Mouse (Mus musculus) ovary, postnatal 36 days (tissue): ENCODE results near the gene Prdm8.

Source experiments
- DNase-seq: peaks from one replicate; pipeline ENCODE4 v3.0.0; 2022; ENCODE audit warnings: low spot score, mixed read lengths

The Prdm8 gene

DNA sequence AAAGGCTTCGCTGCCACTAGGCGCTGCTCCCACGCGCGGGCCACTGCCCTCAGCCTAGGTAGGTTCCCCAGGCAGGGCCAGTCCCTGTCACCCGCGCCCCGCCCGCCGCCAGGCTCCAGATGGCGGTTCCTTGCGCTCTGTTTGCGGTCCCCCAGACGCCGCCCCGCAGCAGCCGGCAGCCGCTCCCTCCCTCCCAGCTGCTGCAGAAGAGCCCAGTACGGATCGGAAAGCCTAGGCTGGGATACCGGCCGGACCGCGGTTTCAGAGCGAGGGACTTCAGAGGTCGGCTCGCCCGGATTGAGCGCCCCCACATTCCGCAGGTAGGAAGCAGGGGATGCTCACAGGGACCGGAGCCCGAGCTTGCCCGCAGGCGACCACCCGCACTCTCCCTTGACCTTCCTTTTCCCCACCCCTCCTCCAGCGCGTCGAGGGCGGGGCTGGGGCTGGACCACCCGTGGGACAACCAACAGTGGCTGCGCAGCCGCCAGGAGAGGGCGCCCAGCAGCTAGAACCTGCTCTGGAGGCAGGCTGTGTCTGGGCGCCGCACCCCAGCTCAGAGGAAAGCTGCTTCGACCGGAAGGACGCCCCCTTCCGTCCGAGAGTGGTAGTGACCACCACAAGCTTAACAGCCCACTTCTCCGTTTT lies at the start of gene Prdm8:
Gene Prdm8 (plus strand): TSS at position 19 of the 645 bp plus-strand sequence.
- DNase-seq: peak; percentile 78

DNA sequence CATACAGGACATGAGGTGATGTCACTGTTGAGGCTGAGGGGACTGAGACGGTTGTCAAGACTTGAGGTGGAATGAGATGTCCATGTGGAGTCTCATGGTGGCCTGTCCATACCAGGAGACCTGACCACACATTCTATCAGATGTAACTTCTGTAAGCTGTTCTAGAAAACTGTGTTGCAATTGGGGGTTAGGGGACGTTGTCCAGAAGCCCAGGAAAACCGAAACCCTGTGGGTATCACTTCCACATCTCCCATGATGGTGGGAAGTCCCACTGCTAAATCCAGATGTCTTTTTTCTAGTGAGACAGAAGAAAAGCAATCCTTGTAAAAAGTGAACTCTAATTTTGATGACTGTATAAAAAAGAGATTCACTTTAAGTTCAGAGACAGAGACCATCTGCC lies 39.9 kb upstream of the Prdm8 start:
- DNase-seq: no peak

DNA sequence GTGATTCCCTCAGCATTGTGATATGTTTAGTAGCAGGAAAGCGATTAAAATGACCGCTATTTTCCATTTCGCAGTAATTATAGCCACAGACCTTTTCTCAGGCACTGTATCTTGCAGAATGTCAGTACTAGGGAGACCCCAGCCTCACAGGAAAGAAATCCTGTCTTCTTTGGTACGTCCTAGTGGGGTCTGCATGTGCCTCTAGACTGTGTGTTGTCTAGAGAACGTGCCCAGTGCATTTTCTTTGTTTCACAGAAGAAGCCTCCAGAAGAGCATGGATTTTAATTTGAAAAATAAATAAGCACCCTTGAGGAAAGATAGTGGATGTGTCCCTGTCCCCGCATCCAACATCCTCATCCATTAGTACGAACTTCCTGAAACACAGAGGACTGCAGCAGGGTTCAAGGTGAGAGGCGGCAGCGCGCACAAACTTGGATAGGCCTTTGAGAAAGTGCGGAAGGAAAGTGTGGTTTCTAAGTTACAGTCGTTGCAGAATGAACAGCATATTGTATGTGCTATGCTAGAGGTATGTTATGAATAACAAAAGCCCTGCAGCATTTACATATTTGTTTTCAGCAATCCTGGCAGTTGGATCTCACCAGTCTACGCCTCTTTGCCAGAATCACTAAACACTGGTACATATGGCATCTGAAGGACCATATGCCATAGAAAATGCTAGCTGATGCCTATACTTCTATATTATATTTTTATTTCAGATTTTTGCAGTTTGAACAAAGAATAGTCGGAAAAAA lies 28.3 kb upstream of the Prdm8 start:
- no peak for DNase-seq

DNA sequence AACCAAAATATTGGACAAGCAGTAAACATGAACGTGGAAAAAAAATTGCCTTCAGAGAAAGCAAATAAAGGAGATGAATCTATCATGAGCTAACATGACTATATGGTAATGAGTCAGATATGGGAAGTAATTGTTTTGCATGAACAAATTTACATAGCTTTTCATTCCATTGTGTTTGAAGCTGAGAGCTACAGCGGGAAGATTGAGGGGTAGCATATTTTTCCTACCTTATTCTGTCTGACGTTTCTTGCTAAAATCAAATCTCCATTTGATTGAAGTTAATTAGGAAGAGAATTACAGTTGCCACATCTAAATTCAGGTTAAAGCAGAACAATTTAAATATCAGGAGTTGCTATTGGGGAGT lies 27.7 kb upstream of the Prdm8 start:
- no peak for DNase-seq

DNA sequence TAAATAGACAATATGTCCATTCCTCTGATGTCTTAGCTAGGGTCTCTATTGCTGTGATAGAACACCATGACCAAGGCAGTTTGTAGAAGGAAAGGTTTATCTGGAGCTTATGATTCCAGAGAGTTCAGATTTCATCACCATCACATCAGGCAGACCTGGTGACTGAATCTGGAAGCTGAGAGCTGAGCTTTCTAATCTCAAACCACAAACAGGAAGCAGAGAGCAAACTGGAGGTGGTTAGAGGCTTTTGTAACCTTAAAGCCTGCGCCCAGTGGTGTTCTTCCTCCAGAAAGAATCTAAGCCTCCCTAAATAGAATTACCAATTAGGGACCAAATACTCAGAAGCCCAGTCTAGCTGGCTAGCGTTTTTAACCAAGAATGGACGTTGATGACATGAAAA lies 20.1 kb upstream of the Prdm8 start:
- no peak for DNase-seq

DNA sequence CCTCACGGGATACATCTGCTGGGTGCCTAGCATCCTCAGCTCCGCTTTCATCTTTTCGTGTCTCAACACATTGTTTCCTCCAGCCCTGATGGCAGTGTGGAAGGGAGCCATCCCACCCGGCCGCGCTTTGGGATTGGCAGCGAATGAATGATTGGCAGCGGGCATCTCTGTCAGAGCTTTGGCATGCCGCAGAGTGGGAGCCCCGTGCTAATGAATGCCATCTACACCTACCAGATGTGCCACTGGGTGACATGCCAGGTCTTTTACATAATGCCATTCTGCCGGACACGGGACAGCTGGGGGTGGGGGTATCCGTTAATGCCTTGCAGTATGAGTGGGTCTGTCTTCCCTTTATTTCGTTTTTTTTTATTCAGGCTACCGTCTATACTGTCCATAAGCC lies 882 bp upstream of the Prdm8 start:
- no peak for DNase-seq

DNA sequence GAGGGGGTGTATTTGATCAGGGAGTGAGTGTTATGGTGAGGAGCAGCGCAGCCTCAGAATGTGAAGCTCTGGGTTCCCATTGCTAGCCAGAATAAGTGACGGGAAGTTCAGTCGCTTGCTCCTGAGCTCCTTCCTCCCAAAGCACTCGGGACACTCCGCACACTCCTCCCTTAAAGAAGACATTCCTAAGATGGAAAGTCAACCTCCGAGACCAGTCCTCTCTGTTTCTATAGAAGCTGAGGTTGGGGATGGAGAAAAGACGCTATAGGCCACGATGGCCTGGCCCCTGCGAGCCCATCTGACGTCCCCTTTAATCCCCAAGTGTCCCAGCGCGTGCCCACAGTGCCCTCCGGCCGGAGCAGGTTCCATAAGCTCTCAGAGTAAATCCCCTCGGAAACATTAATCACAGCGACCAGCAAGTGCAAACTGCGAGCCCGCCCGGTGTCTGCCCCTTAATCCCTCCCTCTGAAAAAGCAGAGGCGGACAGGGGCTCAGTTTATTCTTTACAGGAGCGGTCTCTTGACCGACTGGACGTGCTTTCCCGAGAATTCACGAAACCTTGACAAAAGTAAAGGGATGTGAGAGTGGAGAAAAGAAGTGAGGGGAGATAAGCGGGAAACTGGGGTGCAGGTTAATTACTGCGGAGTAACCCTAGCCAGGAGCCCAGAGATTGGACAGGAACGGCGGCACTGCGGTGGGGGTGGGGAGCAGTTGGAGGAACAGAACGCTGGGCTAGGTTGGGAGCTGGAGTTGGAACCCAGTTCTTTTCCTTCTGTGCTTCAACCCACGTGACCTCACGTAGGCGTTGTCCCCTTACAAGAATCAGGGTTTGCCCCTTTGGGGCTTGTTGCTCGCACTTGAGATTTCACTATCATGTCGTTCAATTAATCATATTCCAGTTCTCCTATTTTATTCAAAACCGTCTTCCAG lies 1.6 kb downstream of the Prdm8 start:
- DNase-seq: no peak

DNA sequence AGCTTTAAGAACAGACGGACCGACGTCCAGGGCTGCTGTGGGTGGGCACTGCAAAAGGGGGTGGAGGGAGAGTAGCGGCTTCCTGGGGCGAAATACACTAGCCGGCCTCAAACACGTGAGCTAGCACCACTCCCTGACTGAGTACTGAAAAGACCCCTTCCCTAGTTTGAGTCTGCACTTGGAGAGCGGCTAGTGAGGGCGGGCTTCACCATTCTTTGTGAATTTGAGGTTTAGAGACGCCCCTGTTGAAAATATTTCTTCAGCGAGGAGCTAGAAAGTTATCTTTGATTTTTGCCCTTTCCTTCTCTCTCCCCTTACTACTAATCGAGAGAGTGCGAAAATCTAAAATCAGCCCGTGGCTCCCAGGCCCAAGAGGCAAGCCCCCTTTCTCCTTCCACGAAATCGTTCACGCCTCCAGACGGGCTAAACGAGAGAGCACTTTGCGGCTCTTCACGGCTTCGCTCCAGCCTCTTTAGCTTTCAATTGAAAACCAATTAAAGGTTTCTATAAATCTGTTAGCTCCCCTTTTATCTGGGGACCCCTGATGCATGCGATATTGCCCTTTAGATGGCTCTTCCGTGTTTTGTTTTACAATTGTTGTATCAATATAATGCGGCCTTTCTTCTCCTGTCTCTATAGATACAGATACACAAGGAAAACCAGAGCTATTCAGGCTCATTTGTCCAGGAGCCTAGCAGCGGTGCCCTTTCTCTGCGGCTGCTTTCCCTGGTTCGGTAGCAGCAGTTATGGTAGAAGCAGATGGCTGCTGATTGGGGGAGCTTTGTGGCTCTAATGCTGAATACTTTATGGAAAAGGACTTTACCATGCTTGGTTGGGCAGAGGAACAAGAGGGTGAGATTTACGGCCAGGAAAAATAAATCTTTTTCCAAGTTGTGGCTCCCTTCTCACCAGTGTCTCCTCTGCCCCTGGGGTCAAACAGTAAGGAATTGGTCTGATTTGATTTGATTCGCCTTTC lies 2.7 kb downstream of the Prdm8 start:
- DNase-seq: no peak

DNA sequence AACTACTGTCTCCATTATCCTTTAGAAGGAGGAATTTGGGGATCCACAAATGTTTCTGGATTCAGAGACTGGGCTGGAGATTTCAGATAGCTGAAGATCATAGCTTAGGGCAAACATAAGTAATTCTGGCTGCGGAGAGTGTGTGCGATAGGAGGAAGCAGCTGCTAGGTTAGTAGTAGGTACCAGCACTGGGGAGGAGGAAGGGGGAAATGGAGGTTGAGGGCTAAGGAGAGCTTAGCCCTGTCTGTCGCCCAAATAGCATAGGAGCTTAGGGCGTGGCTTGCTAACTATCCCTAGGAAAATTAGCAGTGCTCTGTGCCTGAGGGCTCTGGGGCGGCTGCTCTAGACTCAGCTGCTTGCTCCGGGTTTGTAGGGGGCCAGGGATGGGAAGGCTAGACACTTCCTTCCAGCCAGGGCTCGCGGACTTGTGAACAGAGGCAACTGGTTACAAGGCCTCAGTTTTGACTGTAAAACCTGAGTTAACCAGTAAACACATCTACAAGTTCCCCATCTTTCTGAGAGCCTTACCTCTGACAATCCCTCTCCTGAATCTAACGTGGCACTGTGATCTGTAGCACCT lies 4.7 kb downstream of the Prdm8 start:
- DNase-seq: no peak

DNA sequence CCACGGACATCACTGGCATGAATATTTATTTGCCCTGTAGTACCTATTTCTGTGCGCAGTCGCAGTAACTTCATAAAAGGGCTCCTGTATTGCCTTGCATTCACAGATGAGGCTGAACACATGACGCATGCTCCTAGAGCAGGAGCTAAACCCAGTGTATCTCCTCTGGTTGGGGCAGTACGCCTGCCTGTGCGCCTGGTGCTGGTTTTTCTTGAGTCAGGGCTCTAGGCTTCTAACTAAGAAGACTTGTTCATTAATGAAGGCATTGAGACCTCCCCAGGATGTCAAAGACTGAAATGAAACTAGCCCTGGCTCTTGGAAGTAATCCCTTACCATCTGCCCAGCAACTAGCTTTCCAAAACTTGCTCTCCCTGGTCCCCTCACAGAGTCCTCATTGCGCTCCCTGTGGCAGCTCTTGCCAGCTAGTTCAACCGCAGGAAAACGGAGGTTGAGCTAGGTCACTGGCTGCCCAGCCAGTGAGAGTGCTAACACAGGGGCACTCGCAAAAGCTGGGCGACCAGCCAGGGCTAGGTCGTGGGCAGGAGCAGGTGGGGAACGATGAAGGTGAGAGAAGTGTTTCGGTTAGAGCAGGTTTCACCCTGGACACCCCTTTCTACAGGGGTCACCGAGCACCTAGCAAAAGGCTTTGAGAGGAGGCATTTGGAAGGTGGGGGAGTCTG lies 5.6 kb downstream of the Prdm8 start:
- no peak for DNase-seq

DNA sequence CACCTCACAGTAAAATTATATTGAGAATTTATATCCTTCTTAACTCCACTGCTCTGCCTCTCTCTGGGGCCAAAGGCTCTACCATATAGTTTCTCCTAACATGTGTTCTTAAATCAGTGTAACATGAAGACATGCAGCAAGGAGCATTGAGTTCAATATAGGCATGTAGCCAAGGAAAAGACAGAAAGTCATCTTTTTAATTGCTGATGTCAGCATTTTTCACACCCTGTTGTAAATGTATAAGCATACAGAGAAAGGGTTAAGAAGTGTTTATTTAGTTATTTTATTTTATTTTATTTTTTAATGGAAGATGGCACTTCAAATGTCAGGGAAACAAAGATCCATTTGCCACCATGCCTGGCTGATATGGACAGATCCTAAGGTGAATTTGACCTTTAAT lies 6.7 kb downstream of the Prdm8 start:
- DNase-seq: no peak

DNA sequence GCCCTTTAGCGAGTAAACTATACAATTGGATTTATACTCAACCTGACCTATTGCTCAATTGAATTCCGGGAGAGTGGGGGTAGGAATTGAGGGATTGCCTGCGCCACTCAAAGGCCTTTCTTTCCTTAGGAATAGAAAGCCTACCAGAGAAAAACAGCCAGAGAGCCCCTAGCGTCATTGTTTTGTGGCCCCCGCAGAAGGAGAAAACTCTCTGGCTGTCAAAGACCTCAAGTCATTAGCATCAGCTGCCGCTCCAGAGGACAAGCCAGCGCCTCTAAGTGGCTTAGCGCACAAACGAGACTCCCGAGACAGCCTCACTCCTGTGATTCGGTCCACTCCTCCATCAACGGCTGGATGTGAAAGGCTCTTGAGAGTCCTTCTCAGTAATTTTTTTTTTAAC lies 12.6 kb downstream of the Prdm8 start:
- DNase-seq: no peak

DNA sequence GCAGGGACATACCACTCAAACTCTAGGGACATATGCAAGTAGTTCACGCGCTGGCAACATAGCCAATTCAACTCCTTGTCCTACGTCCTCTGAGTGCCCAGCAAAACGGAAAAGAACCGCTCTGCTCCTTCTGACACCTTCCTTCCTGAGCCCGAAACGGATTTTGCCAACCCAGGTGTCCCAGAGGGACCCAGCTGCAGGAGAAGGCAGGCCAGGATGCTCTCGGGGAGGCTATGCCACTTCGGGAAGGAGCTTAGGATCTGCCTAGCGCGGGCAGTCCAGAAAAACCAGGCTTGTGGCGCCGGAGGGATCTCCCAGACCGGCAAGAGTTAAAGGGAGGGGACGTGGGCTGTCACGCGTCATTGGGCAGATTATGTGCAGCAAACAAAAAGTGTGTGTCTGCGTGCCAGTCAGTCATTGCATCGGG lies 13.5 kb downstream of the Prdm8 start:
- no peak for DNase-seq

DNA sequence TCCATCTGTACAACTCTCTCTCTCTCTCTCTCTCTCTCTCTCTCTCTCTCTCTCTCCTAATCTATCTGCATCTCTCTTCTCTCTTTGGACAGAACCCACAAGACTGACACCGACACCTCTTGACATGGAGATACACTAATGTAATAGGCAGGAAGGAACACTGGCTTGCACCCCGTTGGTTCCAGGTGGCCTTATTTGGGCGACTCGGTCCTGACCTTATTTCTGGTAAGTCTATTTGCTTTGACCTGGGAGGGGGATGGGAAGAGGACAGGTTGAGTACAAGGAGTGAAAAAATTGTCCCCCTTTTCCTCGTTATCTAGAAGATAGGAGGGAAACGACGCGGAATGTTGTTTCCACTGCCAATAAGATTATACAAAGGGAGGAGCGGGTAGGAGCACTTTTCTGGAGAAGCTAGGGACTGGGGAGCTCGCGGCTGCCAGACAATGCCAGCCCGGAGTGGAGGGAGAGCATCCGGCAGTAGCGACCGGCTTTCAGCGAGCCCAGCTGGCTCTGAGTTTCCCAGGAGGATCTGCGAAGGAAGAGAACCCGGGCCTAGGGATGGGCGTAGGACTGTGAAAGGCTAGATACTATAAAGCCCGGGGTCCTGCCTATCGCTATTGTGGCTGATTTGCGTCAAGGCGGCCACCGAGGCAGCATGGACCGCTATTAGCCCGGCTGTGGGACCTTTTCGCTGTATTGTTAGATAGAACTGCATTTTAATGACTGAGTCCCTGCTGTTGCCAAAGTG lies 14.1 kb downstream of the Prdm8 start:
- DNase-seq: no peak

DNA sequence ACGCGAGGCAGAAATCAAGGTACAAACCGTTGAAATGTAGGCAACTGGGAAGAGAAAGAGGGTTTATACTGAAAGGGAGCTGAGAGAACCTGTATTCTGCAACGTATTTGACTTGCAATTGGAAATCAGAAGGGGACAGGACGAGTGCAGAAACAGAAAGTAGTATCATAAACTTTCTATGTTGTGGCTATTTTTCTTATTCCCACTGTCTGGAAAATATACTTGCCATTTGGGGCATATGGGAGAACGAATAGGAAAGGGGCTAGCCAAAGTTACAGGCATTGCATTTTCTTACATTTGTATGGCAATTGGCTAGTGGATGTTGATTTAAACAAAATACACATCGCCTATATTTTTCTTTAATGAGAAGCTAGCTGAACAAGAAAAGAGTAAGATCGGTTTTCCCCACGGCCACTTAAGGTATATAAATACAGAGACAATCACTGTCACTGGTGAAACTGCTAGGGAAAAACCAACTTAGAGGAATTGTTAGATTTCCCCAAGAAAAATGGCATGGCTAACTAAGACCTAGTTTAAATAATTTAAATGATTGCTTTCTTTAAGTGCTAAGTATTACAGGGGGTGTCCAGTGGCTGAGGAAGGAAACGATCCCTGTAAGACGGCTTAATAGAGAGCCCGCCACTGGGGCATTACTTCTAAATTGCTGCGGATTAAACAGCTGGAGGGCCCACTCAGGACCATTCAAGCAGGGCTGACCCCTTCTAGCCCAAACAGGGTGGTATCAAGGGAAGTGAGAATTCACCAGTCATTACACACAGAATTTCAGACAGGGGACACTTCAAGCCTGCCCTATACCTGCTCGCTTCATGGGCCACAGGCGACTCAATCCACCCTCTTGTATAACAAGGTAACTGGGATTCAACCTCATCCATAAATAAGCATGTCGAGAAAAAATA lies 14.9 kb downstream of the Prdm8 start:
- no peak for DNase-seq

DNA sequence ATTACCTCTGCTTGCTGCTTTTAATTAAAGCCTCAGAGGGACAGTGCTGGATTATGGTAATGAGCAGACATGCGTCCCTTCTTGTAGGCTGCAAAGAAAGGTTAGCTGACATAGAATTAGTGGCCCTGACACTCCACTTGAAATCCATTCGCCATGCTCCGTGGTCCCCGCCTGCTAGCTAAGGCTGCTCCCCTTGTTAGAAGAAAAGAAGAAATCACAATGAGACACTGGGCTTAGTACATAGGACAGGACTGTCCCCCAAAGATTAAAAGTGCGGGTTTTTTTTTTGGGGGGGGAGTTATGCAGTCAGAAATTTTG lies 15.6 kb downstream of the Prdm8 start:
- no peak for DNase-seq

DNA sequence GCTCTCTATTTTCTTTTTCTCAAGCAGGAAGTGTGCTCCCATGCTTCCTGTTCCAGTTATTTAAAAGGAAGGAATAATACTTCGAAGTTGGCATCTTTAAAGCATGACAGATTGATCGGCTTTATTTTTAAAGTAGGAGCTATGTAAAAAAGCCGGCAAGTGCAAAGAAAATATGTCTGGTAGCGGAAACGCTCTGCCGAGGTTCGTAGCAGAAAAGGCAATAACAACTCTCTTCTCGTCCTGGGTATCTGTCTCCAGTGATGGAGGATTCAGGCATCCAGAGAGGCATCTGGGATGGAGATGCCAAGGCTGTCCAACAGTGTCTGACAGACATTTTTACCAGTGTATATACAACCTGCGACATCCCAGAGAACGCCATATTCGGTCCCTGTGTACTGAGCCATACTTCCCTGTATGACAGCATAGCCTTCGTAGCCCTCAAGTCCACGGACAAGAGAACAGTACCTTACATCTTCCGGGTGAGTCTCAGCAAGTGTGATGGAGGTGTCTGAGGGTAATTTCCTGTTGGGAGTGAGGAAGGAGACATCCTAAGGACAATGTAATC lies 16.1 kb downstream of the Prdm8 start:
- no peak for DNase-seq

DNA sequence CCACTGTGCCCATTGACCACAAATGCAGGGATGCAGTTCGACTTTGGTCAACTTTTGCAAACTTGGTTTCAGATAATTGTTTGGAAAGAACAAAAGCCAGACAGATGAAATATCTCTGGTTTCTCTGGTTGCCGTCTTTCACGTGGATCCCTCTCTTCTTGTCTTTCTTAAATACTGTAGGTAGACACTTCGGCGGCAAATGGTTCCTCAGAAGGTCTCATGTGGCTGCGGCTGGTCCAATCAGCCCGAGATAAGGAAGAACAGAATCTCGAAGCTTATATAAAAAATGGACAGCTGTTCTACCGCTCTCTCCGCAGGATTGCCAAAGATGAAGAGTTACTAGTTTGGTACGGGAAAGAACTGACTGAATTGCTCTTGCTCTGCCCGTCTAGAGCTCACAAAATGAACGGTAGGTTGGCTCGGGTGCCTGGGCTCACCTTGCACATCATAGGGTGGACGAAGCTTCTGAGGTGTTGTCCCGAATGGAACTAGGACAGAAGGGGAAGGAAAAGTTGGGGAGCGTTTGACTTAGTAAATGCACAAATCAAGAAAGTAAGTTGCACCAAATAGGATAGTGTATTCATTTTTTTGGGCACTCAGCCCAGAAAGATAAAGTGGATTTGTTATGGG lies 17.4 kb downstream of the Prdm8 start:
- no peak for DNase-seq
